Mouse (Mus musculus): ENCODE measurements around the gene Bbx. TPM values are rescaled to one million over a fixed set of nuclear protein-coding genes. Genes with fewer than 3 reads are reported as not detected.

Bbx gene
- polyA plus RNA-seq, 1 experiment: 18.6 TPM

GRCm38 (mm10) chr16:50235231-50235630 lies 197.0 kb downstream of the Bbx start:
- DNase-seq (ENCODE audit: low read depth): no peak

- no peak for DNase-seq (ENCODE audit: low read depth)
Measured at GRCm38 (mm10) chr16:50230624-50231023, 201.6 kb downstream of the Bbx start.

GRCm38 (mm10) chr16:50228833-50229232 lies 203.4 kb downstream of the Bbx start:
- no peak for DNase-seq (ENCODE audit: low read depth)

- DNase-seq (ENCODE audit: low read depth): no peak
Measured at GRCm38 (mm10) chr16:50226274-50226673, 205.9 kb downstream of the Bbx start.

GRCm38 (mm10) chr16:50224946-50225345 lies 207.2 kb downstream of the Bbx start:
- DNase-seq (ENCODE audit: low read depth): no peak

- no peak for DNase-seq (ENCODE audit: low read depth)
Measured at GRCm38 (mm10) chr16:50220734-50221501, 211.3 kb downstream of the Bbx start.

- DNase-seq (ENCODE audit: low read depth): no peak
Measured at GRCm38 (mm10) chr16:50217084-50217483, 215.1 kb downstream of the Bbx start.

GRCm38 (mm10) chr16:50211727-50212126 lies 220.5 kb downstream of the Bbx start:
- no peak for DNase-seq (ENCODE audit: low read depth)

GRCm38 (mm10) chr16:50211231-50211630 lies 221.0 kb downstream of the Bbx start:
- DNase-seq (ENCODE audit: low read depth): no peak

- no peak for DNase-seq (ENCODE audit: low read depth)
Measured at GRCm38 (mm10) chr16:50210742-50211141, 221.4 kb downstream of the Bbx start.

- DNase-seq (ENCODE audit: low read depth): no peak
Measured at GRCm38 (mm10) chr16:50204944-50205343, 227.2 kb downstream of the Bbx start.

GRCm38 (mm10) chr16:50201546-50202151 lies 230.5 kb downstream of the Bbx start:
- no peak for DNase-seq (ENCODE audit: low read depth)

- DNase-seq (ENCODE audit: low read depth): no peak
Measured at GRCm38 (mm10) chr16:50200214-50200613, 232.0 kb downstream of the Bbx start.

- no peak for DNase-seq (ENCODE audit: low read depth)
Measured at GRCm38 (mm10) chr16:50196118-50196517, 236.1 kb downstream of the Bbx start.

- no peak for DNase-seq (ENCODE audit: low read depth)
Measured at GRCm38 (mm10) chr16:50192626-50193025, 239.6 kb downstream of the Bbx start.

GRCm38 (mm10) chr16:50189108-50189507 lies 243.1 kb downstream of the Bbx start:
- DNase-seq (ENCODE audit: low read depth): no peak

- no peak for DNase-seq (ENCODE audit: low read depth)
Measured at GRCm38 (mm10) chr16:50186604-50187003, 245.6 kb downstream of the Bbx start.

- DNase-seq (ENCODE audit: low read depth): no peak
Measured at GRCm38 (mm10) chr16:50185041-50185440, 247.1 kb downstream of the Bbx start.

- no peak for DNase-seq (ENCODE audit: low read depth)
Measured at GRCm38 (mm10) chr16:50182988-50183387, 249.2 kb downstream of the Bbx start.

GRCm38 (mm10) chr16:50182561-50182960 lies 249.6 kb downstream of the Bbx start:
- DNase-seq (ENCODE audit: low read depth): no peak

GRCm38 (mm10) chr16:50172760-50173159 lies 259.4 kb downstream of the Bbx start:
- no peak for DNase-seq (ENCODE audit: low read depth)

- DNase-seq (ENCODE audit: low read depth): no peak
Measured at GRCm38 (mm10) chr16:50170812-50171211, 261.4 kb downstream of the Bbx start.

- no peak for DNase-seq (ENCODE audit: low read depth)
Measured at GRCm38 (mm10) chr16:50167983-50168299, 264.2 kb downstream of the Bbx start.
